ENCODE assay signal across 7 mouse cellular contexts in genomic region chr19:10689470-10690166, GRCm38 (mm10). TPM values are rescaled to one million over a fixed set of nuclear protein-coding genes. Genes with fewer than 3 reads are reported as not detected.
A peak's percentile ranks its signal among the peaks of the same experiment; 100 is the strongest.
DNase-seq lines count a peak whose midpoint lies in the region; ATAC-seq lines count a peak whose summit lies in the region.

No protein-coding gene starts in this region.

- peak overlapping the region; percentile 99 for H3K4me3 ChIP-seq in megakaryocyte, embryonic 14.5 days (replicated peaks)
- peak overlapping the region; percentile 71 for H3K4me3 ChIP-seq in forebrain, embryonic 10.5 days
- peak overlapping the region; percentile 79 for H3K4me3 ChIP-seq in intestine, embryonic 16.5 days (ENCODE audit: low read length)
- H3K4me3 ChIP-seq in midbrain, embryonic 16.5 days (ENCODE audit: low read depth, low read length): peak overlapping the region; percentile 78

- peaks cover 2% of the 10 kb centered on the region for H3K27me3 ChIP-seq in megakaryocyte, embryonic 14.5 days (replicated peaks)
- no peaks in the 10 kb centered on the region for H3K27me3 ChIP-seq in forebrain, embryonic 10.5 days (ENCODE audit: poor library complexity, severe bottlenecking)
- H3K27me3 ChIP-seq in intestine, embryonic 16.5 days (replicated peaks; ENCODE audit: control insufficient read depth, insufficient read depth, low read length): no peaks in the 10 kb centered on the region
- H3K27me3 ChIP-seq in midbrain, embryonic 16.5 days (ENCODE audit: control insufficient read depth, insufficient read depth, low read depth, low read length): no peaks in the 10 kb centered on the region

- no peak for DNase-seq in forebrain, embryonic 10.5 days (ENCODE audit: extremely low spot score, low spot score)
- DNase-seq in left cerebral cortex, adult 11 months (ENCODE audit: low spot score): no peak

- peaks cover 93% of the 10 kb centered on the region for H3K4me1 ChIP-seq in megakaryocyte, embryonic 14.5 days
- peaks cover 28% of the 10 kb centered on the region for H3K4me1 ChIP-seq in forebrain, embryonic 10.5 days
- H3K4me1 ChIP-seq in intestine, embryonic 16.5 days (ENCODE audit: control insufficient read depth, insufficient read depth, low read length): peaks cover 36% of the 10 kb centered on the region
- H3K4me1 ChIP-seq in midbrain, embryonic 16.5 days (ENCODE audit: control insufficient read depth, insufficient read depth, low read length): peaks cover 34% of the 10 kb centered on the region

- H3K9ac ChIP-seq in intestine, embryonic 16.5 days (ENCODE audit: low read depth, low read length): peak overlapping the region; percentile 90
- H3K9ac ChIP-seq in midbrain, embryonic 16.5 days (ENCODE audit: low read depth, low read length): peak overlapping the region; percentile 89

- no peak for ATAC-seq in megakaryocyte, adult 5-6 weeks (ENCODE audit: poor library complexity, severe bottlenecking)
- ATAC-seq in intestine, embryonic 16.5 days: no peak
- no peak for ATAC-seq in midbrain, embryonic 16.5 days
- ATAC-seq in inflammation-experienced regulatory T-cells, adult 6 months: no peak

- H3K36me3 ChIP-seq in megakaryocyte, embryonic 14.5 days (replicated peaks; ENCODE audit: low read length): peaks cover 29% of the 10 kb centered on the region
- no peaks in the 10 kb centered on the region for H3K36me3 ChIP-seq in forebrain, embryonic 10.5 days (replicated peaks)
- no peaks in the 10 kb centered on the region for H3K36me3 ChIP-seq in intestine, embryonic 16.5 days (ENCODE audit: control insufficient read depth, insufficient read depth, low read length)
- no peaks in the 10 kb centered on the region for H3K36me3 ChIP-seq in midbrain, embryonic 16.5 days (ENCODE audit: control insufficient read depth, insufficient read depth, low read length)

- no peaks in the 10 kb centered on the region for H3K9me3 ChIP-seq in megakaryocyte, embryonic 14.5 days
- H3K9me3 ChIP-seq in forebrain, embryonic 10.5 days: no peaks in the 10 kb centered on the region
- no peaks in the 10 kb centered on the region for H3K9me3 ChIP-seq in intestine, embryonic 16.5 days (ENCODE audit: control insufficient read depth, low read length)
- no peaks in the 10 kb centered on the region for H3K9me3 ChIP-seq in midbrain, embryonic 16.5 days (replicated peaks; ENCODE audit: control insufficient read depth, low read length, poor library complexity, severe bottlenecking)

- H3K4me2 ChIP-seq in intestine, embryonic 16.5 days (ENCODE audit: low read depth, low read length): peak overlapping the region; percentile 73
- peak overlapping the region; percentile 86 for H3K4me2 ChIP-seq in midbrain, embryonic 16.5 days (ENCODE audit: low read length)

- peak overlapping the region; percentile 96 for H3K27ac ChIP-seq in forebrain, embryonic 10.5 days
- H3K27ac ChIP-seq in intestine, embryonic 16.5 days (ENCODE audit: low read length): peak overlapping the region; percentile 97
- peak overlapping the region; percentile 98 for H3K27ac ChIP-seq in midbrain, embryonic 16.5 days (ENCODE audit: low read length)

- 71% methylated on average over 5 of the region's 5 CpGs for WGBS in forebrain, embryonic 10.5 days
- WGBS in intestine, embryonic 16.5 days: 41% methylated on average over 5 of the region's 5 CpGs
- WGBS in midbrain, embryonic 16.5 days: 29% methylated on average over 5 of the region's 5 CpGs

RNA-seq across cellular contexts. Expression of gene Vps37c, which starts 1.1 kb away (rescaled TPM):
- polyA plus RNA-seq in megakaryocyte, embryonic 14.5 days (2012; ENCODE audit: insufficient read depth, low replicate concordance): 60.2 and 90.5 TPM in 2 replicates
- 21.9 and 22.5 TPM in 2 replicates for total RNA-seq in megakaryocyte, adult 5-6 weeks (2015)
- 15.2 and 17.8 TPM in 2 replicates for total RNA-seq in megakaryocyte, adult 5-6 weeks (2017)
- 33.5 and 36.1 TPM in 2 replicates for polyA plus RNA-seq in forebrain, embryonic 10.5 days (2016; fragmentation: Nextera tagmentation; extraction: Ambion mirVana)
- 36.2 and 37.6 TPM in 2 replicates for polyA plus RNA-seq in intestine, embryonic 16.5 days (2015; fragmentation: Nextera tagmentation; extraction: Ambion mirVana)
- 28.6 and 31.2 TPM in 2 replicates for polyA plus RNA-seq in midbrain, embryonic 16.5 days (2015; fragmentation: Nextera tagmentation; extraction: Ambion mirVana)
- 10 to 100 TPM; 11.4 to 15.9 (median 14.1) TPM for polyA plus RNA-seq in inflammation-experienced regulatory T-cells, adult 6 months (2017; shearing (Covaris generic))

RNA-seq across cellular contexts. Expression of gene Pga5, which starts 11.7 kb away (rescaled TPM):
- not detected in 2 replicates for polyA plus RNA-seq in megakaryocyte, embryonic 14.5 days (2012; ENCODE audit: insufficient read depth, low replicate concordance)
- not detected in 2 replicates for total RNA-seq in megakaryocyte, adult 5-6 weeks (2015)
- 0.20 TPM in 1 of 2 replicates, not detected in the other for total RNA-seq in megakaryocyte, adult 5-6 weeks (2017)
- polyA plus RNA-seq in forebrain, embryonic 10.5 days (2016; fragmentation: Nextera tagmentation; extraction: Ambion mirVana): not detected in 2 replicates
- polyA plus RNA-seq in intestine, embryonic 16.5 days (2015; fragmentation: Nextera tagmentation; extraction: Ambion mirVana): 0.71 and 0.78 TPM in 2 replicates
- polyA plus RNA-seq in midbrain, embryonic 16.5 days (2015; fragmentation: Nextera tagmentation; extraction: Ambion mirVana): not detected in 2 replicates
- not detected for polyA plus RNA-seq in inflammation-experienced regulatory T-cells, adult 6 months (2017; shearing (Covaris generic))

RNA-seq across cellular contexts. Expression of gene Cd5, which starts 49.2 kb away (rescaled TPM):
- polyA plus RNA-seq in megakaryocyte, embryonic 14.5 days (2012; ENCODE audit: insufficient read depth, low replicate concordance): not detected in 2 replicates
- 0.78 and 1.5 TPM in 2 replicates for total RNA-seq in megakaryocyte, adult 5-6 weeks (2015)
- total RNA-seq in megakaryocyte, adult 5-6 weeks (2017): 0.57 and 0.59 TPM in 2 replicates
- not detected in 2 replicates for polyA plus RNA-seq in forebrain, embryonic 10.5 days (2016; fragmentation: Nextera tagmentation; extraction: Ambion mirVana)
- polyA plus RNA-seq in intestine, embryonic 16.5 days (2015; fragmentation: Nextera tagmentation; extraction: Ambion mirVana): 0.17 TPM in 1 of 2 replicates, not detected in the other
- polyA plus RNA-seq in midbrain, embryonic 16.5 days (2015; fragmentation: Nextera tagmentation; extraction: Ambion mirVana): 0.48 and 0.78 TPM in 2 replicates
- 100 to 1,000 TPM; 355 to 487 (median 480) TPM for polyA plus RNA-seq in inflammation-experienced regulatory T-cells, adult 6 months (2017; shearing (Covaris generic))

RNA-seq across cellular contexts. Expression of gene Vwce, which starts 55.6 kb away (rescaled TPM):
- polyA plus RNA-seq in megakaryocyte, embryonic 14.5 days (2012; ENCODE audit: insufficient read depth, low replicate concordance): 0.46 TPM in 1 of 2 replicates, not detected in the other
- total RNA-seq in megakaryocyte, adult 5-6 weeks (2015): 0.23 TPM in 1 of 2 replicates, not detected in the other
- not detected in 2 replicates for total RNA-seq in megakaryocyte, adult 5-6 weeks (2017)
- 0.38 and 0.85 TPM in 2 replicates for polyA plus RNA-seq in forebrain, embryonic 10.5 days (2016; fragmentation: Nextera tagmentation; extraction: Ambion mirVana)
- polyA plus RNA-seq in intestine, embryonic 16.5 days (2015; fragmentation: Nextera tagmentation; extraction: Ambion mirVana): 4.8 and 5.5 TPM in 2 replicates
- 1.1 and 2.0 TPM in 2 replicates for polyA plus RNA-seq in midbrain, embryonic 16.5 days (2015; fragmentation: Nextera tagmentation; extraction: Ambion mirVana)
- under 1 TPM in 1 of 3 experiments, not detected in 2; 0.79 TPM for polyA plus RNA-seq in inflammation-experienced regulatory T-cells, adult 6 months (2017; shearing (Covaris generic))

Comparison
In these comparisons a context has a peak if more than half of its experiments do, and no peak if none do; other contexts are left out.
1. RNA of gene Cd5, which starts 49.2 kb away (polyA plus RNA-seq): 355 to 487 TPM in inflammation-experienced regulatory T-cells, adult 6 months; 0.48 to 0.78 TPM in midbrain, embryonic 16.5 days, 0.17 TPM in intestine, embryonic 16.5 days, not detected in forebrain, embryonic 10.5 days and not detected in megakaryocyte, embryonic 14.5 days; every median in the first group is over 100 times any median in the second.
2. Peak in every context shown above with its lines, with median percentiles within 50 percentile points of each other: H3K4me3 ChIP-seq and H3K27ac ChIP-seq.